Mouse (Mus musculus) activated CD4-positive, CD25-positive, alpha-beta regulatory T cell (primary cell): Measurements from ENCODE around the gene Hspa5. TPM values are rescaled to one million over a fixed set of nuclear protein-coding genes. Genes with fewer than 3 reads are reported as not detected.

Source experiments
- polyA plus RNA-seq, 2 experiments: library from polyadenylated mRNA; unstranded; fragments of 100-300 nt; shearing (Covaris generic); gene quantifications; one replicate each; pipeline ENCODE4 v1.2.1; 2017

The Hspa5 gene
- polyA plus RNA-seq: 100 to 1,000 TPM; 420 to 484 TPM

DNA sequence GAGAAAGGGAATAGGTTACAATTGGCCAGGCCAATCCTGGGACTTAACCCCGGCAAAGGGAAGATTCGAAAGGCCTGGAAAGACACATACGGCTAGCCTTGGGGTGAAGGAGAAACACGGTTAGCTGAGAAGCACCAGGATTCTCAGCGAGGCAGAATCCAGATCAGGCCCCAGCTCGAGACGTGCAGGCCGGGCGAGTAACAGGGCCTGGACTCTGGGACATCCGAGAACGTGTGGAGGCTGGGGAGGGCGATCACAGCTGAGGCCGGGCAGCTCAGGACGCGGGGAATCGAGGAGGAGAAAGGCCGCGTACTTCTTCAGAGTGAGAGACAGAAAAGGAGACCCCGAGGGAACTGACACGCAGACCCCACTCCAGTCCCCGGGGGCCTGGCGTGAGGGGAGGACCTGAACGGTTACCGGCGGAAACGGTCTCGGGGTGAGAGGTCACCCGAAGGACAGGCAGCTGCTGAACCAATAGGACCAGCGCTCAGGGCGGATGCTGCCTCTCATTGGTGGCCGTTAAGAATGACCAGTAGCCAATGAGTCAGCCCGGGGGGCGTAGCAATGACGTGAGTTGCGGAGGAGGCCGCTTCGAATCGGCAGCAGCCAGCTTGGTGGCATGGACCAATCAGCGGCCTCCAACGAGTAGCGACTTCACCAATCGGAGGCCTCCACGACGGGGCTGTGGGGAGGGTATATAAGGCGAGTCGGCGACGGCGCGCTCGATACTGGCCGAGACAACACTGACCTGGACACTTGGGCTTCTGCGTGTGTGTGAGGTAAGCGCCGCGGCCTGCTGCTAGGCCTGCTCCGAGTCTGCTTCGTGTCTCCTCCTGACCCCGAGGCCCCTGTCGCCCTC lies at the start of gene Hspa5:
TSS of gene Hspa5 (plus strand) at position 603 of the 859 bp plus-strand sequence.

DNA sequence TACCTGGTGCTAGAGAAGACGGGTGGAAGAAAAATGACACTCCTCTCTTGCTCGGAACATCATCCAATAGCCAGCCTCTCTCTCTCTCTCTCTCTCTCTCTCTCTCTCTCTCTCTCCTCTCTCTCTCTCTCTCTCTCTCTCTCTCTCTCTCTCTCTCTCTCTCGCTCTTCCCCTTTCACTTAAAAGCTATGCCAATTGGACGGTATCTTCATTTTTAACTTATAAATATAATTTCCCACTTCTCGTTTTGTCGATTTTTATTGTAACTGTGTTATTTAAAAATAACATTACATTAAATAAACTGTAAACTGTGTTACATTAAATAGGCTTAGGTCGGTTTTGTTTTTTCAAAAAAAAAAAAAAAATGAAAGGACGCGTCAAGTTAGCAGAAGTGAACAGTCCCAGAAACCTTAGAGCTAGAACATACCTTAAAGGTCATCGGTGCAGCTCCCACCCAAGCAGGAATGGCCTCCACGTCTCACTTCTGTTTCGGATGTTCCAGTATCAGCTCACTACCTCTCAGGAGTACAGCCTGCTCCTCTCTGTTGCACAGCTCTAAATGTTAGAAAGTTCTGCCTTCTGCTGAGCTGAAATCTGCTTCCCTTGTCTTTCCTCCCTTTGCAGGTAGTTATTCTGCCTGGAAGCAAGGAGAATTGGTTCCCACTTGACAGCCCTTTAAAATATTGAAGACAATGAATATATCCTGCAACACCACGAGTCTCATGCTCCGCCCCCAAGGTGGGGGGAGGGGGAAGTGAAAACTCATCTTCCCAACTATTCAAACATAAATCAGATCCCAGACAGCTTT lies 17.0 kb upstream of the Hspa5 start, which contains the start of gene Gapvd1:
TSS of gene Gapvd1 (minus strand) at position 682 of the 808 bp plus-strand sequence.

DNA sequence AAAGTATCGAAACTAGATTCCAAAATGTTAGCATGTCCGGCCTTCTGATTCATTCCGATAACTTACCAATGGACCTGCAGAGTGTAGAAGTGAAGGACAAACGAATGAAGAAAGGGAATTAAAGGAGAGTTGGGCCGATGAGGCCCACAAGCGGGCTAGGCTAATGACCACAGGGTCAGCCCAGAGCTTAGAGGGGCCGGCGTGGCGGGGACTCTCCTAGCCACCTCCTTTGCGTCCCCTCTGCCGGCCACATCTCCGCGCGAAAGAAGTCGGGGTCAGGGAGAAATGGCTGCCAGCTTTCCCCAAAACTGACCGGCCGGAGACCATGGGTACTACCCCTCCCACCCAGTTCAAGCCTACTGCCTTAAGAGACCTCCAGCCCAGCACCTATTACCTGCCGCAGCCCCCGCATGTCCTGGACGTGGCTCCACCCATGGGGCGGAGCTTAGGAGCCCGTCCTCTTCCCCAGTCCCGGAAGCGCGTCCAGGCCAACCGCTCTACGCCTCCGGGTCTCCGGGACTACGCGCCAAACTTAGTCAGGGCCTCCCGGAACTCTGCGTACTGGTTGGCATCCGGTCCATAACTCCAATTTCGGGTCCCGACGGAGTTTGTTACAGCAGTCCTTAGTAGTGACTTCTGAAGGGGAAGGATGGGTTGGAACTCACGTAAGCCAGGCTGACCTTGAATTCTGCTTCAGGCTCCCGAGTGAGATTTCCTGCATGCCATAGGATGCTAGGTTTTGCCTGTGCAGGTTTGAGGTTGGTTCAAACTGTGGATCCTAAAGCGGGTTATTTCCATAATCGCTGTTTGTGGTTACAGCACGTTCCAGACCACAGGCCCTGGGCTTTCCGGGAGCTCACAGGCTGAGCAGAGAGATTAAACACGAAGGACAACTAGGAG lies 27.8 kb downstream of the Hspa5 start, which contains the start of gene Rabepk:
TSS of gene Rabepk (minus strand) at position 556 of the 900 bp plus-strand sequence.

DNA sequence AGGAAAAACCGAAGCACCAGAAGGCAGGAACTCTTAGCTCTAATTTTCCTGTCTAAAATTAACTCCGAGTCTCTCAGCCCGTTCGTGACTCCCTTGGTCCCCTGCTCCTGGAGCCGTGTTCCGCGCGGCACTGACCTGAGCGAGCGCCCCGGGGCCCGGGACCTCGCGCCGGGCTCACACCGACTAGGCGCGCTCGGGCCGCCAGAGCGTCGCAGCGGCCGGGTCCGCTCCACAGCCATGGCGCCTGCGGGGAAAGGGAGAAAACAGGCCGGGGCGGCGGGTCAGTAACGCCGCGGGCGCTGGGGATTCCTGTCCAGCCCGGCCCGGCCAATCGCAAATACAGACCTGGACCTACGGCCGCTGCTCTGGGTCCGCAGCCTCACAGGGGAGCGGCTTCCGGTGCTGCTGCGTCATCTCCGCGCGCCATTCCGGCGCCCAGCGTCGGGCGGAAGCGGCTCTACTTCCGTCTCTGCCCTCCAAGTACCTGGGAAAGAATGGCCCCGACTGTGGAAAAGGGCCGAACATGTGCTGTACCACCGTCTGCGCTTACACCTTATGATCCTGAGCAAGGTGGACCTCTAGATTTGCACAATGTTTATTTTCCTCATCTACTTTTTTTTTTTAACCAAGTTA lies 54.2 kb downstream of the Hspa5 start, which contains the start of gene Fbxw2:
TSS of gene Fbxw2 (minus strand) at position 485 of the 633 bp plus-strand sequence.

Other genes starting within 250 kb of the Hspa5 start
- 10 to 100 TPM; 77.7 to 81.6 TPM for gene Gapvd1, start 16.7 kb upstream of the Hspa5 start, polyA plus RNA-seq
- 10 to 100 TPM; 35.0 to 40.3 TPM for gene Rabepk, start 27.9 kb downstream of the Hspa5 start, polyA plus RNA-seq
- 100 to 1,000 TPM; 146 to 147 TPM for gene Fbxw2, start 54.3 kb downstream of the Hspa5 start, polyA plus RNA-seq
- gene Gm34653, start 61.0 kb downstream of the Hspa5 start, polyA plus RNA-seq: under 1 TPM in 1 of 2 experiments, not detected in 1; 0.14 TPM
- under 1 TPM in 1 of 2 experiments, not detected in 1; 0.36 TPM for gene Cutal, start 102.4 kb downstream of the Hspa5 start, polyA plus RNA-seq
- gene Psmd5, start 103.0 kb downstream of the Hspa5 start, polyA plus RNA-seq: 10 to 100 TPM; 78.3 to 90.2 TPM
- gene Phf19, start 142.1 kb downstream of the Hspa5 start, polyA plus RNA-seq: 1 to 10 TPM; 1.5 to 2.2 TPM
- 100 to 1,000 TPM; 157 to 372 TPM for gene Traf1, start 189.8 kb downstream of the Hspa5 start, polyA plus RNA-seq